Mouse (Mus musculus): ENCODE measurements at regions not wholly inside any gene's neighbourhood (a gene's known extent, or its start where the extent isn't known, plus 50 kb on each side); places are given as distances from the start of the nearest gene placed in this dataset.

DNA sequence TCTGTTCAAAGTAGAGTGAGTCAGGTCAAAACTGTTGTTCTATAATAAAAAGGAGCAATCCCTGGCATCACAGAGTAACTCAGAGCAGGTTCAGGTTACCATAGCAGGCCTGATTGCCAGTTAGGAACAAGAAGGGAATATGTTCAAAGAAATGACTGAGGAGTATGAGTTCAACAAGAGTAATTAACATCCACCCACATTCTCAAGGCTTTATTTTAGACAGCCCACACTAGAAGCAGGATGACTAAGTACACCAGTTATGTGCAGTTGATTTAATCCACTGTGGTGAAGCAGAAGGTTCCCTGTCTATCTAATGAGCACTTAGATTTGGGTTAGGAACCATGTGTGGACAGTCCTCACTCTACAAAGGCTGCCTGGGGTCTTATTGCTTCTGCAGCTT is 158.5 kb upstream of the Slc39a10 start:
- no peaks in the 10 kb centered on the region; the same call in 1 of the 2 replicates for H3K4me1 ChIP-seq (ENCODE audit: control insufficient read depth, insufficient read depth, low read length)
- H3K4me3 ChIP-seq (ENCODE audit: insufficient read depth, low read length) = no peak overlapping the region
- TF ChIP-seq CTCF (IDR thresholded peaks at IDR 0.05; ENCODE audit: extremely low read depth, insufficient read depth, low read length) (no peak), POLR2A (IDR thresholded peaks at IDR 0.05; ENCODE audit: extremely low read depth, insufficient read depth, low read length) (no peak)
- peak overlapping the region; percentile 75; the same call in 1 of the 2 replicates for H3K27ac ChIP-seq (ENCODE audit: insufficient read depth, low read length)

DNA sequence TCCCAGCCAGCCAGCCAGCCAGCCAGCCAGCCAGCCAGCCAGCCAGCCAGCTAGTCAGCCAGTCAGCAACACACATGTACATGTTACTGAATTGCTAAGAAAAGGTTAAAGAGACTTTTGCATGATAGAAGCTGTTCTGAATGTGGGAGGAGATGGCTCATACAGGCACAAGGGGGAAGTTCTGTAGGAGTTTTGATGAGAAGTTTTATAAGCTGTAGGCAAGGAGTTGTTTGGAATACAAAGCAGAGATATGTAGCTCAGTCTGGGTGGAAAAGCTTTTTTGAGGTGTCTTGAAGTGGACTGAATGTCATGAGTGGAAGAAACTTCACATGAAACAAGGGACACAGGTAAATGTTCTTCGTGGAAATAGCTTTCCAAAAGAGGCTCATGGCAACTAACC is 157.8 kb upstream of the Slc39a10 start:
- no peaks in the 10 kb centered on the region; the same call in 1 of the 2 replicates for H3K4me1 ChIP-seq (ENCODE audit: control insufficient read depth, insufficient read depth, low read length)
- TF ChIP-seq CTCF (IDR thresholded peaks at IDR 0.05; ENCODE audit: extremely low read depth, insufficient read depth, low read length) (no peak), POLR2A (IDR thresholded peaks at IDR 0.05; ENCODE audit: extremely low read depth, insufficient read depth, low read length) (no peak)
- H3K4me3 ChIP-seq (ENCODE audit: insufficient read depth, low read length) = no peak overlapping the region
- H3K27ac ChIP-seq (ENCODE audit: insufficient read depth, low read length) = peak overlapping the region; percentile 40; the same call in 1 of the 2 replicates

DNA sequence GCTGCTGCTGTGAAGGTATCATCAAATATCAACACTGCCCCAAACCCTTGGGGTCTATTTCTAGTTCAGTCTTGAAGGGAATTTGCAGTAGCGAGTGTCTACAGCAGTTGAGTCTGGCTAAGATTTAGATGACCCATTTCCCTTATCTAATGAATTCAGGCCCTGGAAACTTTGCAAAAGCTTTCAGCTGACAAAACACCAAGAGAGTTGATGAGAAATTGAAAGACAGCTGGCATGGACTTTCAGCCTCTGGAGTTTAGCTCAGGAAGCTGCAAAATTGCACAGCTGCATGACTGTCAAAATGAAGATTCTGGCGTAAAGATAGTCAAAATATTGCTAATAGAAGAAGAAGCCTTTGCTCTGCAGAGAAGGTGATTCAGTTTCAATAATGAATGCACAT is 144.9 kb upstream of the Slc39a10 start:
- H3K27ac ChIP-seq (ENCODE audit: insufficient read depth, low read length) = no peak overlapping the region
- no peaks in the 10 kb centered on the region for H3K4me1 ChIP-seq (ENCODE audit: control insufficient read depth, insufficient read depth, low read length)
- TF ChIP-seq POLR2A (IDR thresholded peaks at IDR 0.05; ENCODE audit: extremely low read depth, insufficient read depth, low read length) = no peak
- TF ChIP-seq CTCF (IDR thresholded peaks at IDR 0.05; ENCODE audit: extremely low read depth, insufficient read depth, low read length) = no peak
- no peak overlapping the region for H3K4me3 ChIP-seq (ENCODE audit: insufficient read depth, low read length)

DNA sequence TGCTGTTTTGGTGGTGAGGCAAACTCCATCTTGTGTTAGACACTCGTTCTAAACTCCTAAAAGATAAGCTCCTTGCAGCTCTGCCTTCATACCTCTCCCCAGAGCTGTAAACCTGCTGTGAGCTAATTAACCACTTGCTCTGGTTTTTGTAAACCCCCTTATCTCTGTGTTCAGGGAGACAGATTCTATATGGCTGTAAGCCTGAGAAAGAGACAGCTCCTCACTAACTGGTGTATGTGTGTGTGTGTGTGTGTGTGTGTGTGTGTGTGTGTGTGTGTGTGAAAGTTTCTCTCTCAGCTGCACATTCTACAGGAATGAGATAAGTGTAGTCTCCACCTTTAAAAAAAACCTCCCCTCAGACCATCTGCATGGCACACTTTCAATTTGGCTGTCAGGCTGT is 126.7 kb upstream of the Slc39a10 start:
- Histone ChIP-seq H3K27ac (ENCODE audit: insufficient read depth, low read length) (no peak overlapping the region), H3K4me3 (ENCODE audit: insufficient read depth, low read length) (no peak overlapping the region), H3K4me1 (ENCODE audit: control insufficient read depth, insufficient read depth, low read length) (no peaks in the 10 kb centered on the region)
- no peak for TF ChIP-seq POLR2A (IDR thresholded peaks at IDR 0.05; ENCODE audit: extremely low read depth, insufficient read depth, low read length)
- no peak for TF ChIP-seq CTCF (IDR thresholded peaks at IDR 0.05; ENCODE audit: extremely low read depth, insufficient read depth, low read length)

DNA sequence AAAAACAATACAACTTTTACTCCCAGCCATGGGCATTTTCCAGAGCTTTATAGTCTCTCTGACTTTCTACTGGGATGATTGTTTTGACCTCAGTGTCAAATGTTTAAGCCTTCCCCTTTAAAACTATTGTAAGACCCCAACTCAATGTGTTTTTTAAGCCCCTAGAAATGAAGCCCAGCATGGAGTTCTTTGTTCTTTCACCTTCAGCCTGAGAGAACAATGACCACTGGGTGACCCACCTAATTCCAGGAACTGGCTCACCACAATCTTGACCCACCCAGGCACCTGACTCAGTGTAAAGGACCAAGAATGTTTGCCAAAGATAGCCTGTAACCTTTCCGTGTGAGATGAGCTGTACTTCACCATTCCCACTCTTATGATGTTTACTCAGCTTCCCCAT is 121.9 kb upstream of the Slc39a10 start:
- TF ChIP-seq POLR2A (IDR thresholded peaks at IDR 0.05; ENCODE audit: extremely low read depth, insufficient read depth, low read length) (no peak), CTCF (IDR thresholded peaks at IDR 0.05; ENCODE audit: extremely low read depth, insufficient read depth, low read length) (no peak)
- no peaks in the 10 kb centered on the region for H3K4me1 ChIP-seq (ENCODE audit: control insufficient read depth, insufficient read depth, low read length)
- no peak overlapping the region for H3K4me3 ChIP-seq (ENCODE audit: insufficient read depth, low read length)
- H3K27ac ChIP-seq (ENCODE audit: insufficient read depth, low read length) = no peak overlapping the region

DNA sequence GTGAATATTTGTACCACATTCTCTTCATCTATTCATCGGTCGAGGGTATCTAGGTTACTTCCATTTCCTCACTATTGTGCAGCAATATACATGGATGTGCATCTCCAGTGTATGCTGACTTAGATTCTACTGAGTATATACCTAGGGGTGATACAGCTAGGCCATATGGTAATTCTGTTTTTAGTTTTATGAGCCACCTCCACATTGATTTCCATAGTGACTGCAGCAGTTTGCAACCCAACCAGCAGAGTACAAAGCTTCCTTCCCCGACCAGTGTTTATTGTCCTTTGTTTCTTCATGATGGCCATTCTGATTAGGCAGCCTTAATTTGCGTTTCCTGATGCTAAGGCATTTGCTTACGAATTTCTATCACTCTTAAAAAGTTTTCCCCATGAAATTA is 111.1 kb upstream of the Slc39a10 start:
- no peak for TF ChIP-seq POLR2A (IDR thresholded peaks at IDR 0.05; ENCODE audit: extremely low read depth, insufficient read depth, low read length)
- no peak for TF ChIP-seq CTCF (IDR thresholded peaks at IDR 0.05; ENCODE audit: extremely low read depth, insufficient read depth, low read length)
- Histone ChIP-seq H3K4me3 (ENCODE audit: insufficient read depth, low read length) (no peak overlapping the region), H3K27ac (ENCODE audit: insufficient read depth, low read length) (no peak overlapping the region), H3K4me1 (ENCODE audit: control insufficient read depth, insufficient read depth, low read length) (peaks cover 1% of the 10 kb centered on the region; the same call in 1 of the 2 replicates)

DNA sequence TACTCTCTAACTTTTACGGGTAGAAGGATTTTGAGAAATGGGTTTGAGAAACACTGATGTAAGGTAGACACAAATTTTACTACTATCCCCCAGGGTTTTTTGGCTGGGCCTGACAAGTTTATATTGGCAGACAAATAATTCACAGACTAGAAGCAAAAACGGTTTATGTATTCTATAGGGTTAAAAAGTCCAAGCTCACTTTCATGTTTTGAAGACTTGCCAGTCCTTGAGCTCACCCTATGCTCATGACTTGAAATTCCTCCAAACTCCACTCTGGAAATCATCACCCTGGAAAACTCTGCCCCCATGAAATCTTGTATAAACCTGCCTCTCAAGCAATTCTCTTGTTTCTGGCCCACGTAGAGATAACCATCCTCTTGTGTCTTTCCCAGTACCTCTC is 106.7 kb upstream of the Slc39a10 start:
- TF ChIP-seq POLR2A (IDR thresholded peaks at IDR 0.05; ENCODE audit: extremely low read depth, insufficient read depth, low read length) (no peak), CTCF (IDR thresholded peaks at IDR 0.05; ENCODE audit: extremely low read depth, insufficient read depth, low read length) (no peak)

DNA sequence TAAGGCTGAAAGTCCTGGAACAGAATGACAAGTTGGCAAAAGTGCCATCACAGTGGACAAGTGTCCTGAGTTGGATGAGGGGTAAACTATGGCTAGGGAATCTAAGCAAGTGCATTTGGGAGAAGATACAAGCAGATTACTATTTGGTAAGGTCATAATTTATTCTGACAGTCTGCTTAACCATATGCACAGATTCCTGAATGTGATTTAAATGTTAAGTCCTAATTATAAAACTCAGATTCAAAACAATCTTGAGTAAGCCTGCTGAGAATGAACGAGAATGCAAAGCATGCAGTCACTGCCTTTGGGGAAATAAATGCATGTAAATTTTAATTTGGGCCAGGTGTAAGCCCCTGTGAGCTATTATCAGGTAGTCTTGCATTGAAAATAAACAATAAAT is 93.3 kb upstream of the Slc39a10 start:
- no peak overlapping the region for H3K27ac ChIP-seq (ENCODE audit: insufficient read depth, low read length)
- TF ChIP-seq POLR2A (IDR thresholded peaks at IDR 0.05; ENCODE audit: extremely low read depth, insufficient read depth, low read length) (no peak), CTCF (IDR thresholded peaks at IDR 0.05; ENCODE audit: extremely low read depth, insufficient read depth, low read length) (no peak)
- H3K4me3 ChIP-seq (ENCODE audit: insufficient read depth, low read length) = no peak overlapping the region
- H3K4me1 ChIP-seq (ENCODE audit: control insufficient read depth, insufficient read depth, low read length) = no peaks in the 10 kb centered on the region; the same call in 1 of the 2 replicates

More for the DNA sequence above, 106.7 kb upstream of the Slc39a10 start:
- Histone ChIP-seq H3K27ac (ENCODE audit: insufficient read depth, low read length) (no peak overlapping the region), H3K4me3 (ENCODE audit: insufficient read depth, low read length) (no peak overlapping the region), H3K4me1 (ENCODE audit: control insufficient read depth, insufficient read depth, low read length) (peaks cover 1% of the 10 kb centered on the region; the same call in 1 of the 2 replicates)

DNA sequence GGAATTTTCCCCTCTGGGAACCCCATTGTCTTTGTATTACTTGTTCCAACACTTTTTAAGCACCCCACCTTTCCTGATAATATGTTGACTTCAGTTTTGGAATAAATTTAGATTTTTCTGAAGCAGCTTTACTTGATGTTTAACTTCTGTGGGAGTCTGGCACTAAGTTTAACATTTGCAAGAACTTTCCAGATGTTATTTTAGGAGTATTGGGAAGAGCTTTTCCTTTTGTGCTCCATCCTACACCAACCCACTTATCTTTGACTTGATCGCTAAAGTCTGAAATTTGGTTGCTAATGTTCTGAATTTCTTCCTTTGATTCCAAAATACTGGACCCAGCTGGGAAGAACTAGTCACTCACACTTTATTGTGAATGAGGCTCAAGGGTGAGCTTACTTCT is 90.4 kb upstream of the Slc39a10 start:
- Histone ChIP-seq H3K4me1 (ENCODE audit: control insufficient read depth, insufficient read depth, low read length) (no peaks in the 10 kb centered on the region; the same call in 1 of the 2 replicates), H3K4me3 (ENCODE audit: insufficient read depth, low read length) (no peak overlapping the region), H3K27ac (ENCODE audit: insufficient read depth, low read length) (peak overlapping the region; percentile 47; the same call in 1 of the 2 replicates)
- TF ChIP-seq CTCF (IDR thresholded peaks at IDR 0.05; ENCODE audit: extremely low read depth, insufficient read depth, low read length) = no peak
- TF ChIP-seq POLR2A (IDR thresholded peaks at IDR 0.05; ENCODE audit: extremely low read depth, insufficient read depth, low read length) = no peak

DNA sequence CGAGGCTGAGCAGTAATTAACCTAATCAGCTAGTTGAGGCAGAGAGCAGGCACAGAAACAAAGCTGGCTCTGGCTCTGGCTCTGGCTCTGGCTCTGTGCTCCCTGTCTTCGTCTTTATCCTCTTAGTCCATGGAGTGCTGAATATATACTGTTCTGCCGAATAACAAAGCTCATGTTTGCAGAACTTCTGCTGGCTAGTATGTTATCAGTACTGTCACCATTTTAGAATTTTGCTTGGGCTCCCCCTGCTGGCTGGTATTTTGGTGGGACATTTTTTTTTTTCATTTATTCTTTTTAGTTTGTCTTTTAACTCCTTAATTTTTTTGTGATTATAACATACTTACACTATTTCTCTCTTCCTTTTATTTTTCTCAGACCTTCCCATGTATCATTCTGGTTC is 77.8 kb upstream of the Slc39a10 start:
- H3K27ac ChIP-seq (ENCODE audit: insufficient read depth, low read length) = no peak overlapping the region
- peaks cover 6% of the 10 kb centered on the region; the same call in 1 of the 2 replicates for H3K4me1 ChIP-seq (ENCODE audit: control insufficient read depth, insufficient read depth, low read length)
- TF ChIP-seq CTCF (IDR thresholded peaks at IDR 0.05; ENCODE audit: extremely low read depth, insufficient read depth, low read length) (peak; percentile 11; the same call in 1 of the 2 replicates), POLR2A (IDR thresholded peaks at IDR 0.05; ENCODE audit: extremely low read depth, insufficient read depth, low read length) (no peak)
- H3K4me3 ChIP-seq (ENCODE audit: insufficient read depth, low read length) = no peak overlapping the region
